Mouse (Mus musculus) forebrain, postnatal 0 days (tissue): ENCODE measurements around the gene H1f0. TPM values are rescaled to one million over a fixed set of nuclear protein-coding genes. Genes with fewer than 3 reads are reported as not detected.

Experiments
- ATAC-seq: fragments of 200-750 bp; cut with Nextera tagmentation; 2 replicates; pipeline ENCODE4 v1.8.0; 2017; ENCODE audit warnings: mild to moderate bottlenecking, moderate library complexity
- DNase-seq: peaks from one replicate; pipeline ENCODE4 v3.0.0-alpha.2; 2015
- H3K27ac ChIP-seq: fragments of 300-500 bp; sonication (generic); 2 replicates; pipeline ENCODE4 v1.5.1; 2014; ENCODE audit warnings: low read depth, mild to moderate bottlenecking, antibody characterized with exemption, low read length, moderate library complexity, mixed read lengths
- H3K27me3 ChIP-seq: fragments of 300-500 bp; sonication (generic); 2 replicates; pipeline ENCODE4 v1.6.1; 2014; ENCODE audit warnings: mild to moderate bottlenecking, low read length, mixed read lengths; ENCODE audit not compliant: insufficient read depth
- H3K36me3 ChIP-seq: fragments of 300-500 bp; sonication (generic); 2 replicates; pipeline ENCODE4 v1.6.1; 2014; ENCODE audit warnings: mild to moderate bottlenecking, moderate library complexity; ENCODE audit not compliant: insufficient read depth
- H3K4me1 ChIP-seq: fragments of 300-500 bp; sonication (generic); 2 replicates; pipeline ENCODE4 v1.6.1; 2014; ENCODE audit warnings: antibody characterized with exemption; ENCODE audit not compliant: insufficient read depth
- H3K4me2 ChIP-seq: fragments of 300-500 bp; sonication (generic); 2 replicates; pipeline ENCODE4 v1.6.1; 2014; ENCODE audit warnings: low read depth, mild to moderate bottlenecking, moderate library complexity
- H3K4me3 ChIP-seq: fragments of 300-500 bp; sonication (generic); 2 replicates; pipeline ENCODE4 v1.5.1; 2014; ENCODE audit warnings: low read depth, low read length, mixed read lengths
- H3K9ac ChIP-seq: fragments of 300-500 bp; sonication (generic); 2 replicates; pipeline ENCODE4 v1.6.1; 2014; ENCODE audit warnings: mild to moderate bottlenecking
- H3K9me3 ChIP-seq: fragments of 300-500 bp; sonication (generic); 2 replicates; pipeline ENCODE4 v1.6.1; 2016; ENCODE audit warnings: low read length
- CTCF ChIP-seq: sonication (generic); IDR thresholded peaks from 2 replicates; pipeline ENCODE4 v1.5.1; 2016; ENCODE audit warnings: antibody characterized with exemption, control low read depth, low read depth
- WGBS: fragments of 180-500 bp; shearing (Covaris S2); extraction: QIAGEN DNeasy Blood & Tissue Kit; methylation state at CpG from one replicate; pipeline ENCODE4 v1.1.7; 2014; 5-methylcytosine and 5-hydroxymethylcytosine counted together
- polyA plus RNA-seq: library from polyadenylated mRNA; unstranded; fragments of >200 nt; fragmentation: Nextera tagmentation; extraction: Ambion mirVana; gene quantifications from 2 replicates; pipeline ENCODE4 v1.2.1, GENCODE M21; 2015
- total RNA-seq: library from RNA; depleted of rRNA; stranded (reverse); fragments of >200 nt; gene quantifications from 2 replicates; pipeline ENCODE4 v1.2.3, GENCODE M21; 2014

The H1f0 gene
- total and polyA plus RNA-seq, 2 experiments from 2014 or later = 209 to 224 TPM

DNA sequence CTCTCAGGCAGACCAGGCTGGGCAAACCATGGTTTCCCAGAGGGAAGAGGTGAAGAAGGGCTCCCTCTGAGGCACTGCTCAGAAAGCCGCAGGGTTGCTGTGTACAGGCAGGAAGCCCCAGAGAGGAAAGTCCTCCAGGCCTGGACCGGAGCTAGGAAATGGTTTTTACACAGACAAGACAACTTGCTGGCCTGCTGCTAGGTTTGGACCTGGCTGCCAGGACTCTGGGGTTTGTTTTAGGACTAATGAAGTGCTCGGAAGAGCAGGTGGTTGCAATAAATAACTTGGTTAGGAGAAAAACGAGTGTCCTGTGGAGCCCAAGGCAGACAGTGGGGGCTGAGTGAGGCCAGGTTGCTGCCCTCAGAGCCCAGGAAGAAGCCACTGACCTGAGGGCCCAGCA, 19.9 kb downstream of the H1f0 start:
- DNase-seq (no peak), ATAC-seq (no peak)
- 0 out of 2 replicates have a peak, but pooled peaks cover 3% of the 10 kb centered on the region for H3K4me1 ChIP-seq
- no peak for TF ChIP-seq CTCF
- peaks cover 3% of the 10 kb centered on the region; the same call in 1 of the 2 replicates for H3K27me3 ChIP-seq
- H3K4me2 ChIP-seq = no peak overlapping the region
- peaks cover 5% of the 10 kb centered on the region for H3K36me3 ChIP-seq
- H3K27ac ChIP-seq = no peak overlapping the region
- 68% methylated on average over 4 of the region's 4 CpGs for WGBS
- H3K9me3 ChIP-seq = no peaks in the 10 kb centered on the region
- no peak overlapping the region for H3K9ac ChIP-seq
- no peak overlapping the region for H3K4me3 ChIP-seq

DNA sequence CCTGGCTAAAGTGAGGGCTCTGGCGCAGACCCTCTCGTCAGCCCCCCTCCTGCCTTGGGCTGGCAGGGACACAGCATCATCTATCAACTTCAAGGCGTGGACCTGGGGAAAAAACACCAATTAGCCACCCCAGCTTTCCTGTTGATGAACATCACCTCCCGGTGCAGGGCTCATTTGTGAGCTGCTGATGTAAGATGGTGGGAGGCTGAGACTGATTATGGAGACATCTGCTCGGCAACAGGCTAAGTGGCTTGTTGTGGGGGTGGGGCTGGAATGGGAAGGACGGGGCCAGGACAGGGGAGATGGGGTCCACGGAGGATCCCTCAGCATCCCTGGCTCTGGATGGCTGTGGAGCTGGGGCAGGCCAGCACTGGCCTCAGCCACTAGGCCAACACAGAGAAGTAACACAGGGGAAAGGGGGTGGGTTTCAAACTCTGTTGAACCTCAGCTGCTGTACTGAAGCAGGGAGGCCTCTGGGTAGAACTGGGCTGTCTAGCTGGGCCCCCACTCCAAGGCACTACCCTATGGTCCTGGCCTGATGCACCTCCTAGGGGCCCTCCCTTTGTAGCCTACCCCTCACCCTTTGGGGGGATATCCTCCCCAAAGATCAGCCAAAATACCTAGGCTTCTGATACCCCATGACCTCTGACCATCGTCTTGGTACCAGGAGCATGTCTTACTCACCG, 22.1 kb downstream of the H1f0 start:
- DNase-seq (no peak), ATAC-seq (no peak)
- peaks cover 26% of the 10 kb centered on the region for H3K36me3 ChIP-seq
- no peaks in the 10 kb centered on the region for H3K9me3 ChIP-seq
- H3K9ac ChIP-seq = no peak overlapping the region
- no peaks in the 10 kb centered on the region for H3K4me1 ChIP-seq
- no peak for TF ChIP-seq CTCF
- WGBS = 48% methylated on average over 9 of the region's 9 CpGs
- no peak overlapping the region for H3K4me2 ChIP-seq
- no peaks in the 10 kb centered on the region for H3K27me3 ChIP-seq
- no peak overlapping the region for H3K27ac ChIP-seq
- H3K4me3 ChIP-seq = no peak overlapping the region

GRCm38 (mm10) chr15:79050964-79051363, 22.7 kb downstream of the H1f0 start:
- no peak overlapping the region for H3K4me3 ChIP-seq
- TF ChIP-seq CTCF = no peak
- H3K4me2 ChIP-seq = no peak overlapping the region
- H3K27me3 ChIP-seq = no peaks in the 10 kb centered on the region
- H3K36me3 ChIP-seq = peaks cover 32% of the 10 kb centered on the region
- no peak for ATAC-seq
- no peak for DNase-seq
- 89% methylated on average over 2 of the region's 2 CpGs for WGBS
- no peak overlapping the region for H3K27ac ChIP-seq
- H3K9me3 ChIP-seq = no peaks in the 10 kb centered on the region
- H3K9ac ChIP-seq = no peak overlapping the region
- no peaks in the 10 kb centered on the region for H3K4me1 ChIP-seq

DNA sequence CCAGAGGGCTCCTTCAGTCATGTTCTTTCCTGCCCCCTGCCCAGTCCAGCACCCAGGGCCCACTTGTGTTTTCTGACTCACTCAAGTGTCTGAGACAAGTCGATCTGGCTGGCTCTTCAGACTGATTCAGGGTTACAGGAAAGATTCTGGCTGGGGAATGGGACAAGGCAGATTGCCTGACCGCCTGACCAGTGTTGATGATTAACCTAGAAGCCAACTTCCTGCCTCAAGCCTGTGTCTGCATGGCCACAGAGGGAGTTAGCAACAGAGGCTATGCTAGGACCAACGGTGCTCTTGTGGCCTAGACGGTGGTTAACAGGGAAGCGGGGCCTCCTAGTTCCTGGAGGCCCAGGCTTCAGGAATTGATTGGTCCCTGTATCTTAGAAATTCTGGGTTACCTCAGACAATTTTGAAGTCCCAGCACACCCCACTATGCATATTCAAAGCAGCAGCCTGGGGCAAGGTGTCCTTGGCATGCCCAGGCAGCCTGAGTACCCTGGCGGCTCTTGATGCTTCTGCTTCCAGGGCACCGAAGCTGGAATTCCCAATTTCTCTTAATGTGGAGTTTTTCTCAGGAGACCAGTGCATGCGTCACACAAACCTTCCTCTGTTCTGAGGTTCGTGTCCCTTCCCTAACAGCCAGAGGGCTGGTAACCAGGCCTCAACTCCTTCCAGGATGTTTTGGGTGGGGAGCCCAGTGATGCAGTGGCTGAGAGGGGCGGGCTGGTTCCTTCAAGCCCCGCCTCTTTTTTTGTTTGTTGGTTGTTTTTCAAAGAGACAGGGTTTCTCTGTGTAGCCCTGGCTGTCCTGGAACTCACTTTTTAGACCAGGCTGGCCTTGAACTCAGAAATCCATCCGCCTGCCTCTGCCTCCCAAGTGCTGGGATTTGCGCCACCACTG, 23.5 kb downstream of the H1f0 start:
- no peaks in the 10 kb centered on the region for H3K27me3 ChIP-seq

GRCm38 (mm10) chr15:79052366-79052765, 24.1 kb downstream of the H1f0 start:
- Histone ChIP-seq H3K4me3 (no peak overlapping the region), H3K4me2 (no peak overlapping the region), H3K9me3 (no peaks in the 10 kb centered on the region), H3K27me3 (no peaks in the 10 kb centered on the region), H3K4me1 (no peaks in the 10 kb centered on the region), H3K27ac (no peak overlapping the region), H3K9ac (no peak overlapping the region), H3K36me3 (peaks cover 45% of the 10 kb centered on the region)
- WGBS = 88% methylated on average over 2 of the region's 2 CpGs
- ATAC-seq (no peak), DNase-seq (no peak)
- no peak for TF ChIP-seq CTCF

More for the DNA sequence above, 23.5 kb downstream of the H1f0 start:
- Histone ChIP-seq H3K4me1 (no peaks in the 10 kb centered on the region), H3K36me3 (peaks cover 40% of the 10 kb centered on the region), H3K9ac (no peak overlapping the region), H3K9me3 (no peaks in the 10 kb centered on the region), H3K4me3 (no peak overlapping the region), H3K4me2 (no peak overlapping the region), H3K27ac (no peak overlapping the region)
- 0 out of 2 replicates have a peak, but pooled peaks have one; percentile 25 for ATAC-seq
- no peak for TF ChIP-seq CTCF
- no peak for DNase-seq
- WGBS = 79% methylated on average over 13 of the region's 13 CpGs

- no peaks in the 10 kb centered on the region for H3K9me3 ChIP-seq
- ATAC-seq (no peak), DNase-seq (no peak)
- peaks cover 80% of the 10 kb centered on the region for H3K36me3 ChIP-seq
- H3K4me2 ChIP-seq = no peak overlapping the region
- H3K27me3 ChIP-seq = no peaks in the 10 kb centered on the region
- no peak for TF ChIP-seq CTCF
- no peak overlapping the region for H3K4me3 ChIP-seq
- H3K9ac ChIP-seq = no peak overlapping the region
- no peak overlapping the region for H3K27ac ChIP-seq
- WGBS = 93% methylated on average over 7 of the region's 7 CpGs
- no peaks in the 10 kb centered on the region for H3K4me1 ChIP-seq
Measured at GRCm38 (mm10) chr15:79056601-79057000, 28.4 kb downstream of the H1f0 start.

DNA sequence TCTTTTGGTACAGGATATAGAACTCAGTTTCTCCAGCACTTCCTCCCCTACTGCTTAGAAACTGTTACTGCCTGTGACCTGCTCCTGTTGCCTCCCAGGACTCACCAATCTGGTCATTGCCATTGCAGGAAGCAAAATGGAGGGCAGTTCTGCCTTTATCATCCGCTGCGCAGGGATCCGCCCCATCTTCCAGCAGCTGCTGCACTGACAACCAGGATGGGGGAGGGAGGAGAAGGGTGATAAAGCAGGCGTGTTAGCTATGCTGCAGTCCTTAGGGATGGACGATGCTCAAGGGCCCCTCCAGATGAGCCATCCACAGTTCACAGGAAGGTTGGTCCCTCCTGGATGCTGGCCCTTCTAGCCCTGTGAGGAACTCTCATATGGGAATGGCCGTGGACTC, 29.6 kb downstream of the H1f0 start:
- WGBS = 94% methylated on average over 6 of the region's 6 CpGs
- H3K4me1 ChIP-seq = no peaks in the 10 kb centered on the region
- ATAC-seq (no peak), DNase-seq (no peak)
- no peak for TF ChIP-seq CTCF
- H3K27me3 ChIP-seq = no peaks in the 10 kb centered on the region
- peaks cover 76% of the 10 kb centered on the region for H3K36me3 ChIP-seq
- no peak overlapping the region for H3K4me2 ChIP-seq
- no peak overlapping the region for H3K4me3 ChIP-seq
- H3K9me3 ChIP-seq = no peaks in the 10 kb centered on the region
- no peak overlapping the region for H3K9ac ChIP-seq
- no peak overlapping the region for H3K27ac ChIP-seq
